Mouse (Mus musculus) midbrain, postnatal 0 days (tissue): ENCODE measurements at regions not wholly inside any gene's neighbourhood (a gene's known extent, or its start where the extent isn't known, plus 50 kb on each side); places are given as distances from the start of the nearest gene placed in this dataset.

Experiments
- ATAC-seq: fragments of 200-750 bp; cut with Nextera tagmentation; 2 replicates; pipeline ENCODE4 v1.8.0; 2017; ENCODE audit warnings: moderate number of reproducible peaks, mild to moderate bottlenecking, moderate TSS enrichment, moderate library complexity; ENCODE audit not compliant: low FRiP score
- DNase-seq: peaks from one replicate; pipeline ENCODE4 v3.0.0-alpha.2; 2015; ENCODE audit warnings: low spot score
- H3K27ac ChIP-seq: fragments of 300-500 bp; sonication (generic); 2 replicates; pipeline ENCODE4 v1.5.1; 2014; ENCODE audit warnings: low read depth, mild to moderate bottlenecking, low read length, mixed read lengths
- H3K27me3 ChIP-seq: fragments of 300-500 bp; sonication (generic); 2 replicates; pipeline ENCODE4 v1.6.1; 2014; ENCODE audit warnings: low read length, control low read depth, mixed read lengths; ENCODE audit not compliant: insufficient read depth
- H3K36me3 ChIP-seq: fragments of 300-500 bp; sonication (generic); 2 replicates; pipeline ENCODE4 v1.6.1; 2014; ENCODE audit warnings: low read length, control low read depth, mixed read lengths; ENCODE audit not compliant: insufficient read depth
- H3K4me1 ChIP-seq: fragments of 300-500 bp; sonication (generic); 2 replicates; pipeline ENCODE4 v1.6.1; 2014; ENCODE audit warnings: mild to moderate bottlenecking, control low read depth, antibody characterized with exemption, low read length, mixed read lengths; ENCODE audit not compliant: insufficient read depth
- H3K4me2 ChIP-seq: fragments of 300-500 bp; sonication (generic); 2 replicates; pipeline ENCODE4 v1.6.1; 2014; ENCODE audit warnings: low read depth, mild to moderate bottlenecking, low read length, mixed read lengths; ENCODE audit not compliant: poor library complexity, severe bottlenecking
- H3K4me3 ChIP-seq: fragments of 300-500 bp; sonication (generic); 2 replicates; pipeline ENCODE4 v1.5.1; 2014; ENCODE audit warnings: low read depth, mild to moderate bottlenecking, low read length, moderate library complexity
- H3K9ac ChIP-seq: fragments of 300-500 bp; sonication (generic); replicated peaks from 2 replicates; pipeline ENCODE4 v1.6.1; 2014; ENCODE audit warnings: mild to moderate bottlenecking, low read length, moderate library complexity, mixed read lengths; ENCODE audit not compliant: poor library complexity, severe bottlenecking
- H3K9me3 ChIP-seq: fragments of 300-500 bp; sonication (generic); 2 replicates; pipeline ENCODE4 v1.6.1; 2016; ENCODE audit warnings: low read length, control low read depth
- CTCF ChIP-seq: IDR thresholded peaks from 2 replicates; pipeline ENCODE4 v1.5.1; 2016; ENCODE audit warnings: antibody characterized with exemption, mild to moderate bottlenecking
- WGBS: fragments of 180-500 bp; shearing (Covaris S2); extraction: QIAGEN DNeasy Blood & Tissue Kit; methylation state at CpG from one replicate; pipeline ENCODE4 v1.1.7; 2014; 5-methylcytosine and 5-hydroxymethylcytosine counted together

- H3K36me3 ChIP-seq: no peaks in the 10 kb centered on the region
- DNase-seq (no peak), ATAC-seq (no peak)
- H3K4me1 ChIP-seq: no peaks in the 10 kb centered on the region
- no peak for TF ChIP-seq CTCF
- H3K4me2 ChIP-seq: no peak overlapping the region
- H3K9me3 ChIP-seq: no peaks in the 10 kb centered on the region
- H3K9ac ChIP-seq: no peak overlapping the region
- no peak overlapping the region for H3K27ac ChIP-seq
- no peaks in the 10 kb centered on the region for H3K27me3 ChIP-seq
- no peak overlapping the region for H3K4me3 ChIP-seq
Measured at GRCm38 (mm10) chr3:60323514-60323913, 149.1 kb upstream of the Mbnl1 start.

DNA sequence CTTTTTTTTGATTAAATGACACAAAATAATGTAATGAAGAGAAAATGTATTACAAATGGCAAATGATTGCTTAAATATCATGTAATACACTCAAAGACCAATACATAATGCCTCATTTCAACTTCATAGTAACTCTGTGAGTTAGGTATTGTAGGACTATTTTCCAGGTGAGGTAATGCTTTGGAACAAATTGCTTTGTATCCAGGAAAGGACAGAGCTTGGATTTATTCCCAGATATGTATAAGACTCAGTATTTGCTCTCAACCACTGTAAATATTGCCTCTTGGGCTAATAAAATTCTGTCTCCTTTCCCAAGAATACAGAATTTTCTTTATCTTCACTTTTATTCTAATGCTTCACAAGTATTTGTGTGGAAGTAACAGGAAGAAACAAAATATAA is 148.2 kb upstream of the Mbnl1 start:
- no peak for TF ChIP-seq CTCF
- no peak for DNase-seq
- no peaks in the 10 kb centered on the region for H3K36me3 ChIP-seq

GRCm38 (mm10) chr3:60324969-60325368 is 147.7 kb upstream of the Mbnl1 start:
- Histone ChIP-seq H3K9me3 (no peaks in the 10 kb centered on the region), H3K4me1 (no peaks in the 10 kb centered on the region), H3K27me3 (no peaks in the 10 kb centered on the region), H3K4me3 (no peak overlapping the region), H3K36me3 (no peaks in the 10 kb centered on the region), H3K4me2 (no peak overlapping the region), H3K27ac (no peak overlapping the region), H3K9ac (no peak overlapping the region)
- no peak for ATAC-seq
- no peak for DNase-seq
- TF ChIP-seq CTCF: no peak

More for the DNA sequence above, 148.2 kb upstream of the Mbnl1 start:
- Histone ChIP-seq H3K4me3 (no peak overlapping the region), H3K27me3 (no peaks in the 10 kb centered on the region), H3K4me1 (no peaks in the 10 kb centered on the region), H3K27ac (no peak overlapping the region), H3K9ac (no peak overlapping the region), H3K4me2 (no peak overlapping the region), H3K9me3 (no peaks in the 10 kb centered on the region)
- ATAC-seq: no peak

- TF ChIP-seq CTCF: no peak
- DNase-seq: no peak
- H3K4me2 ChIP-seq: no peak overlapping the region
- no peaks in the 10 kb centered on the region for H3K27me3 ChIP-seq
- H3K27ac ChIP-seq: no peak overlapping the region
- H3K4me3 ChIP-seq: no peak overlapping the region
- H3K36me3 ChIP-seq: no peaks in the 10 kb centered on the region
- H3K9ac ChIP-seq: no peak overlapping the region
- H3K4me1 ChIP-seq: no peaks in the 10 kb centered on the region
- ATAC-seq: no peak
- no peaks in the 10 kb centered on the region for H3K9me3 ChIP-seq
Measured at GRCm38 (mm10) chr3:60332460-60332859, 140.2 kb upstream of the Mbnl1 start.

DNA sequence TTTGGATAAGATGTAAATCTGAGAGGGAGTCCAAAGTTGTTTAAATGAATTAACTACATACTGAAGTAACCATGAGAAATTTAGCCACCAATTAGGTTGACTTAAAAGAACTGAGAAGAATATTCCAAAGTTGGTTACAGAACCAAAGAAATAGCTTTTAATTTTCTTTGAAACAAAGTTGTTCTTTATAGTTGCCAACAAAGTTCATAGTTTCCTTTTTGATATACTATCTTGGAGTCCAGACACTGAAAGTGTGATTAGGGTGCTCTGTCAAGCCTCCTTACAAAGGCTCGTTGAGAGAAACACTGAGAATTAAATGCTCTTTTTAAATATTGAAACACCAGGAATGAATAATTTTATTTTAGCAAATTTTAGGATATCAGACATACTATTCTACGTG is 139.0 kb upstream of the Mbnl1 start:
- H3K9me3 ChIP-seq: no peaks in the 10 kb centered on the region
- no peak overlapping the region for H3K4me2 ChIP-seq
- no peak overlapping the region for H3K9ac ChIP-seq
- no peak for TF ChIP-seq CTCF
- H3K36me3 ChIP-seq: no peaks in the 10 kb centered on the region
- 92% methylated on average over 2 of the region's 2 CpGs for WGBS
- no peak for ATAC-seq
- no peaks in the 10 kb centered on the region for H3K27me3 ChIP-seq
- no peak for DNase-seq
- no peak overlapping the region for H3K27ac ChIP-seq
- H3K4me3 ChIP-seq: no peak overlapping the region
- no peaks in the 10 kb centered on the region for H3K4me1 ChIP-seq

DNA sequence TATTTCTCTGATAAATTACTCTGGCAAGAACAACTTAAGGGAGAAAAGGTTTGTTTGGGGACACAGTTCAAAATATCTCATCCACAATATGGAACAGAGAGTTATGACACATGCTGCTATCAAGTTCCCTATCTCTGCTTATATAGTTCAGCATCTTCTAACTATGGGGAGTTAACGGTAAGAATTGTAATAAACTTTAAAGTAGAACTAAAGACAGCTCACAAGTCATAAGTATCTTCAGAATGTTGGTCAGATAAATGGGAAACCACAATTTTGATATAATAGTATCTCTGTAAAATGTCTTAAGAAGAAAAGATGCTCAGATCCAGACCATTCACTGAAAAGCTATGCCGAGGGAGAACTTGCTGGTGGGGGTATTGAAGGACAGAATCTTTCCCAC is 138.5 kb upstream of the Mbnl1 start:
- no peaks in the 10 kb centered on the region for H3K36me3 ChIP-seq
- no peak overlapping the region for H3K4me3 ChIP-seq
- ATAC-seq: no peak
- no peaks in the 10 kb centered on the region for H3K4me1 ChIP-seq
- no peak for DNase-seq
- H3K9me3 ChIP-seq: no peaks in the 10 kb centered on the region
- H3K4me2 ChIP-seq: no peak overlapping the region
- no peak overlapping the region for H3K9ac ChIP-seq
- no peak overlapping the region for H3K27ac ChIP-seq
- no peak for TF ChIP-seq CTCF
- no peaks in the 10 kb centered on the region for H3K27me3 ChIP-seq
- 96% methylated on average over 2 of the region's 2 CpGs for WGBS

DNA sequence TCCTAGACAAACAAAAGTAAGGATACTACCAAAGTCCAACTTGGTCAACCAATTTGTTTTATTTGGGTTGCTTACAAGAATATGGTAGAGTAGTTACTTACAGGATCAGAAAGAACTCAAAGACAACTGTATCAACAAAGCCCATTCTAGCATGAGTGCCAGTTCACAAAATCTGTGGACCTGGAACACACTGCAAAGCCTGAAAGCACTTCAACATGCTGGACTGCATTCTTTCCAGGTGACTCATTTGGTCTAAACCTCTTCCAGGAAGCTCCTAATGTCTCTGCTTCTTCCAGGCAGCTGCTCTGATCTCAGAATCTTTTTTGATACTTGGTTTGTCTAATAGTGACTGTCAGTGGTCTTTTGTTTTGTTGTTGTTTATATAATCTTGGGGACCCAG is 126.2 kb upstream of the Mbnl1 start:
- no peak overlapping the region for H3K9ac ChIP-seq
- no peaks in the 10 kb centered on the region for H3K4me1 ChIP-seq
- DNase-seq (no peak), ATAC-seq (no peak)
- H3K27me3 ChIP-seq: no peaks in the 10 kb centered on the region
- no peak overlapping the region for H3K27ac ChIP-seq
- H3K36me3 ChIP-seq: no peaks in the 10 kb centered on the region
- no peak overlapping the region for H3K4me2 ChIP-seq
- TF ChIP-seq CTCF: no peak
- H3K4me3 ChIP-seq: no peak overlapping the region
- H3K9me3 ChIP-seq: no peaks in the 10 kb centered on the region
